Mouse (Mus musculus): ENCODE results near the gene Ifne.
"Not testable (repeated sequence)": the region's sequence is repeated elsewhere in the genome, so short reads cannot be mapped to it uniquely, and the experiment has no call there.

Ifne gene

DNA sequence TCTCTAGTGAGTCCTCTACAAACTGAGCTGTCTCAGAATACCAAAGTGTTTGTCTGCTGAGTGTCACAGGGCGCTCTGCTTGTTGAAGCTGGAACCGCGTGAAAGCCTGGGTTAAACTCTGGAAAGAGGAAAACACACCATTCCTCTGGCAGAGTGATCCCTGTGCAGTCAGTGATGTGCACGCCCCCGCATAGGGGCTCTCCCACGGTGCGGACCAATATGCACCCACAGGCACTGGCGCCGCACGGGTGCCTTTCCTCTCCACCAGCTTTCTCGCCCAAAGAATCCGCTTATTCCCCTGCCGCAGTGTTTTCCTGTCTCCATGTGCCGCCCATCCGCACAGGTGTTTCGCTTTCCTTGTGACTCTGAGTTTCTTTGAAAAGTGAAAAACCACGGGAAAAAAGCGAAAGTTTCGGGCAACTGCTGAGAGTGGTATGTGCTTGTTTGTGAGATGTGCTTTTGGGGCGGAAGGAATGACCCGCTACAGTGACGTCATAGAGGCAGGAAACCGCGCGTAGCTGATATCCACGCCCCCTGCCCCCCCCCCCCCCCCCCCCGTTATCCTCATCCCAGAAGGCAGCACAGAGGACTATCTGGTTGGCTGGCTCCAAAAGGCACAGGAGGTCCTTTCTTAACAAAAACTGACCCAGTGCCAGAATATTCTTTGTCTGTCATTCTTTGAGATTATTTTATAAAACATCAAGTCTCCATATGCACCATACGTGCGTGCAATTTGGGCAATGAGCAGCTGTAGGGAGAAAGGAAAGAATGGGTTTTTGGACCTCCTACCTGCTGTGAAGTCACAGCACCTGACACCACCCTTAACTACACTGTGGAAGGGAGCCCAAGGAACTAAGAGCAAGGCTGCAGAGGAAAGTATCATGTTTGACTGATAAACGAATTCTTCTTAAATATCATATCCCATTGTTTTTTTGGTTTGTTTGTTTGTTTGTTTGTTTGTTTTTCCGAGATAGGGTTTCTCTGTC, 11.8 kb downstream of the Ifne start:
- DNase-seq (ENCODE audit: low spot score in 2 of 2) = peak; percentile 61 to 63

DNA sequence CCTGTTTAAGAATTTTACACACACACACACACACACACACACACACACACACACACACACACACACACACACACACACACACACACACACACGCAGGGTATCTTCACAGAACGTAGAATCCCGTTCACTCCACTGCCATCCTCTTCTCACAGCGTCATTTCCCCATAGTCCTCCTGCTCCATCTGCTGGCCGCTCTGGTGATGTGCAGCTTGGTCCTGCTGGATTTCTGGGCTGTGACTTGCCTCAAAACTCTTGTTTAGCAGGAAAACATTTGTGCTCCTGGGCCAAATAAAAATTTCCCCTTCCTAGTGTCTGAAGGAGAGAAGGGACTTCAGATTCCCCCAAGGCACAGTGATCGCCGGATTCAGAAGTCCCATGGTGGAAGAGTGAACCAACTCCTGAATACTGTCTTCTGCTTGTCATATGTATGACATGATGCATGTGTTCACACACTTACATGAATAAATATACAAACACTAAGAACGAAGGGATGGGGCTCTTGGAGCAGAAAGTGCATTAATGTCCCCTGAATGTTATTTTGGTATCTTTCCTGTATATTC, 12.6 kb downstream of the Ifne start:
- DNase-seq (ENCODE audit: low spot score in 2 of 2) = peak; percentile 71 to 80

DNA sequence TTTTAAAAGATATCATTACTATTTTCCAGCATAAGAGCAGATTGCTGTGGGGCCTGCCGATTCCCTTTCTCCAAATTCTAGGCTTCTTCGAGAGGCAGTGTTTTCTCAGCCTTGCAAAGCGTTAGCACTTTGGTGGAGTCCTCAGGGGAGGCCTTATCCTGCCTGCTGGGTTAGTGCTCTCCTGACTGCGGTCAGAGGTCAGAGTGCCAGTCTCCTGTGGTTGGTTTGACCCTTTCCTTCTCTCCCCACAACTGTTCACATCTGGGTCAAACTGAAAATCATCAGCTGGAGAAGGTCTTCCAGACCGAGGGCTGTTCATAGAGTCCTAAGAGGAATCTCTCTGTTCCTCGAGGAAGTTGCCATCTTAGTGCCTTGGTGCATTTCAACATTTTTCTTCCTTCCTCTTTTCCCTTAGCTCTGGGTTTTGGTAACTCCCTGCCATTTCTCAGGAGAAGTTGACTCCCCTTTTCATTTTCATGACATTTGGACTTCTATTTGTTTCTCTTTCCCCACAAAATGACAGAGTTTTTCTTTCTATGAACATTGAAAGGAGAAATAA, 14.9 kb downstream of the Ifne start:
- DNase-seq (ENCODE audit: low spot score in 2 of 2) = peak; percentile 14 to 30

DNA sequence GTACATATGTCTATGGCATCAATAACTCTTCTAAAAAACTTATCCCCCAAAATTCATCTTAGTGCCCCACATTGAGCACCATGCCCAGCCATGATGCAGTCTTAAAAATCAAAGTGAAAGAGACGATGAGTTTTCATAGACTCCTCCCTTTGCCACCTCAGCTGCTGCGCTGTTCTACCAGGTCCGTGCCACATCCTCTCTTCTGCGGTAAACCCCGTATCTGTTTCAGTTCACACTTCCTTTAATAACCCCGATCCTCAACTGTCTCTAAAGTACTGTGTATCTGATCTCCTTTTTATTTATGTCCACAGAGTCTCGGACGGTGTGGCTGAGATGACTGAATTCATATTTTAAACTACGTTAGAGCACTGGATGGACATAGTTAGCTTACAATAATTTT, 15.4 kb downstream of the Ifne start:
- DNase-seq (ENCODE audit: low spot score in 2 of 2) = peak; percentile 78 to 79

DNA sequence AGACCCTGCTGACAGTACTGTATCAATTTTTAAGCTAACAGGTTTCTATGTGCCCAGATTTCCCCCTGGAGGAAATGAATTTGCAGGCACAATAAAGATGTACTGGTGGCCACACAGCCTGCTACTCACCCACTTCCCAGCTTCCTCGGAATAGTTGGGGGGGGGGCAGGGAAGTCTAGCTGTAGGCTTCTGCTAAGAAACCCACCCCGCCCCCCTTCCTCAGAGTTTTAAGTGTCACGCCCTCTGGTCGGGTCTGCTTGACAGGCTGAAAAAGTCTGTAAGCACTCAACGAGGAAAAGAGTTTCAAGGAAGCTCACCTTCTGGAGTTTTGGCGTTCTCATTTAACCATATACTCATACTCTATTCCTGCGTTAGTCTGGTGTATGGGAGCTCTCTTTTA, 16.7 kb downstream of the Ifne start:
- no peak for DNase-seq (ENCODE audit: low spot score in 2 of 2)

DNA sequence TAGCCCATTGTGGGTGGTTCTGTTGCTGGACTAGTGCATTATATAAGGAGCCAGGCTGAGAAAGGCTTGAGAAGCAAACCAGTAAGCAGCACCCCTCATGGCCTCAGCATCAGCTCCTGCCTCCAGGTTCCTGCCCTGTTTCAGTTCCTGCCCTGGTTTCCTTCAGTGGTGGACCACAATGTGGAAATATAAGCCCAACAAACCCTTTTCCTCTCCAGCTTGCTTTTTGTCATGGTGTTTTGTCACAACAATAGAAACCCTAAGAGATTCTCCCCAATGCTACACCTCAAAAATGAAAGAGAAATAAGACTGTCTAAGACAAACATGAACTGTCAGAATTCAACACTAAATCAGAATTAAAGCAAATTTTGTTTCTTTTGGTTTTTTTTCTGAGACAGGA, 20.8 kb downstream of the Ifne start:
- DNase-seq (ENCODE audit: low spot score in 2 of 2) = no peak

DNA sequence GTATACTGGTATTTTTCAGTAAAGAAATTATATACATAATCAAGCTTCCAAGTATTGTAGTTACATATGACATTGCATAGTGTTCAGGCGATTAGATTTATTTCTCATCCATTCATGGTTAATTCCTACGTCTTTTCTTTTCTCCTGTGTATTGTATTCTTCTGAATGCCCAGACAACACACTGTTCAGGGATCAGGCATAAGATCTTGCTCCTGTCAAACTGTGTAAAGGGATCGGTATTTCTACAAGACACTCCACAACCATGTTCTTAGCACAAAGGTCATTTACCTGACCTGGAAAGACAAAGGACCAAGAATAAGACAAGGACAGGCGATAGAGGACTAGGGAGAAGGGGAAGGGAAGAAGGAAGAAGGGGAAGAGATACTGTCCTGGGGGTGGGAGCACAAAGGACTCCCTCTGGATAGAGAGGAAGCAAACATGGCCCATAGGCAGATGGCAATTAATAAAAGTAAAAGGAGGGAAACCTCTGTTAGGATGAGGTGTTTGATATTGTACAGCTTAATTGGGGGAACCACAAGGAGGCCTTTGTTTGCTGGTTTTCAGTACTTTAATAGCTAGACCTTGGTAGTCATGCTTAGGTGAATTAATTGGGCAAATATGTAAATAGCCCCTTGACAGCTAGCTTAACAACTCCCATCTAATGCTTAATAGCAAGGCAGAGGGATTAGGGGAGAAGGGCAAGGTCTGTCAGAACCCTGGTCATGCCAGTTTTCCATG, 28.8 kb downstream of the Ifne start:
- no peak for DNase-seq (ENCODE audit: low spot score in 2 of 2)

DNA sequence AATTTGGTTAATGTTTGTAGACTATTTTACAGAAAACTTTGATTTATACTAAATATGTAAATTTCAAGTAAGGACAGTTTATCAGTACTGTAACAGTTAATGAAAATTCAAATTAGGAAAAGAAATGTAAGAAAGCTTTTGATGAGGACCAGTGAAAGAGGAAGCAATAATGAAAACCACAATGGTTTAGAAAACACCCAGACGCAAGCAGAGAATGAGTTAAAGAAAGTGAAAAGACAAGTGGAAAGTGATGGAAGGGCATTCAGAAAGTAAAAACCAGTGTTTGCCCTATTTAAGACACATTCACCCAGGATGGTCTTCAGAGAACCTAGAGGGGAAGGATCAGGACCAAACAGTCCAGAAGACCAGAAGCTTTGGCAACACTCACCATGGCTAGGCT, 30.3 kb downstream of the Ifne start, which contains the start of gene Ifna1:
Gene Ifna1 (plus strand): TSS at position 390 of the 400 bp plus-strand sequence.
- no peak for DNase-seq (ENCODE audit: low spot score in 2 of 2)

DNA sequence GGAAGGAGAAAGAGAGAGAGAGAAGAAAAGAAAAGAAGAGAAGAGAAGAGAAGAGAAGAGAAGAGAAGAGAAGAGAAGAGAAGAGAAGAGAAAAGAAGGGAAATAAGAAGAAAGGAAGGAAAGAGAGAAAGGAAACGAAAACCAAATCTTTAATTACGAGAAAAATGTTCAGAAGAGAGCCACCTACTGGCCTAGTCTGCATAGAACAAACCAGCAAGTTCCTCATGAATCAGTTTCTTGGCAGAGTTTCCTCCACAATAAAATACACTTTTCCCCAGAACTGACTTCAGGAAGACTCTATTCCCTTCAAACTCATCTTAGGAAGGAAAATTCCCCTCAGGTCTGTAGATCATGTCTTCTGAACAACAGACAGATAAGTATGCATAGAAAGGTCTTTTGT, 34.7 kb downstream of the Ifne start:
- no peak for DNase-seq (ENCODE audit: low spot score in 2 of 2)

DNA sequence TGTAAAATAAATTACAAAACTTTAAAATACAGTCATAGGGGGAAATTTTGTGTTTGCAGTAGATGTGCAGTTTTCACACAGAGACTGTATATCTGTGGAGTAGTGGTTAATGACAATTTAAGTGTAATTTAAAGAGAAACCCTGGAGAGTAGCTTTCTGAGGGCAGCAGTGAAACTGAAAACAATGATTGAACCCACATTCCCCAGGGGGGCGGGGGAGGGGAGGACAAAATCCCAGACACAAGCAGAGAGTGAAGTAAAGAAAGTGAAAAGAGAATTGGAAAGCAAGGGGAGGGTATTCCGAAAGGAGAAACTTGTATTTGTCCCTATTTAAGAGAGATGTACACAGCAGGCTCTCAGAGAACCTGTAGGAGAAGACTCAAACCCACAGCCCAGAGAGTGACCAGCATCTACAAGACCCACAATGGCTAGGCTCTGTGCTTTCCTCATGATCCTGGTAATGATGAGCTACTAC, 38.5 kb downstream of the Ifne start, which contains the start of gene Ifna4:
Gene Ifna4 (plus strand): TSS at position 424 of the 474 bp plus-strand sequence.
- DNase-seq (ENCODE audit: low spot score in 2 of 2) = no peak

DNA sequence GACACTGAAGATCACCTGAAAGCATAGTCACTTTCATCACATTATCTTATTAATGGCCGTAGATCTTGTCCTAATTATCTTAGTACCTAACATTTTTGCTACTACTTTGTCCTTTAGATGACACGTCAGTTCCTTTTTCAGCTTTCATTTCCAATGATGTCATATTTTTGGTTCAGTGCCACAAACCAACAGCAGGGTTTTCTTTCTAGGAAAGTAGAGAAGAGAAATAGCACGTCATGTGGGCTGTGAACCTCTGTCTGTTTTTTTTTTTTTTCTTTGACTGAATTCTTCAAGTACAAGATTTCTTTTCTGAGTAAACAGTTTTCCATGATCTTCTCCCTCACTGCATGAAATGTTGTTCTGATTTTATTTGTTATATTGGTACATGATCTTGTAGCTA, 39.9 kb downstream of the Ifne start:
- no peak for DNase-seq (ENCODE audit: low spot score in 2 of 2)

DNA sequence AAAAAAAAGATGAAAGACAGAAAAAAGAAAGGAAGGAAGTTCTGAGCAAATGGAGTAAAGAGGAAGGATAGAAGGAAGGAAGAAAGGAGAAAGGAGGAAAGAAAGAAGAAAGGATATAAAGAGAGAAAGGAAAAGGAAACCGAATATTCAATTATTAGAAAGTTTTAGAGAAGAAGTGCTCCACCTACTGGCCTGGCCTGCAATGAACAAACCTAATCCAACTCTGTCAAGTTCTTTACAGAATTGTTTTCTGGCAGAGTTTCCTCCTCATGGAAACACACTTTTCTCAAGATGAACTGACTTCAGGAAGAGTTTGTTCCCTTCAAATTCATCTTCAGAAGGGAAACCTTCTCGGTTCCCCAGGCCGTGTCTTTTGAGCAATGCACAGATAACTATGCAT, 41.2 kb downstream of the Ifne start:
- DNase-seq (ENCODE audit: low spot score in 2 of 2) = no peak

DNA sequence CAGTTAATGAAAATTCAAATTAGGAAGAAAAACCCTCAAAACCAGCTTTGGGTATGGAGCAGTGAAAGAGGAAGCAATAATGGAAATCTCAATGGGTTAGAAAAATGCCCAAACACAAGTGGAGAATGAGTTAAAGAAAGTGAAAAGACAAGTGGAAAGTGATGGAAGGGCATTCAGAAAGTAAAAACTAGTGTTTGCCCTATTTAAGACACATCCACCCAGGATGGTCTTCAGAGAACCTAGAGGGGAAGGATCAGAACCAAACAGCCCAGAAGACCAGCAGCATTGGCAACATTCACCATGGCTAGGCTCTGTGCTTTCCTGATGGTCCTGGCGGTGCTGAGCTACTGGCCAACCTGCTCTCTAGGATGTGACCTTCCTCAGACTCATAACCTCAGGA, 44.8 kb downstream of the Ifne start, which contains the start of gene Ifna5:
Gene Ifna5 (plus strand): TSS at position 301 of the 400 bp plus-strand sequence.
- not testable (repeated sequence) for DNase-seq (ENCODE audit: low spot score in 2 of 2)

DNA sequence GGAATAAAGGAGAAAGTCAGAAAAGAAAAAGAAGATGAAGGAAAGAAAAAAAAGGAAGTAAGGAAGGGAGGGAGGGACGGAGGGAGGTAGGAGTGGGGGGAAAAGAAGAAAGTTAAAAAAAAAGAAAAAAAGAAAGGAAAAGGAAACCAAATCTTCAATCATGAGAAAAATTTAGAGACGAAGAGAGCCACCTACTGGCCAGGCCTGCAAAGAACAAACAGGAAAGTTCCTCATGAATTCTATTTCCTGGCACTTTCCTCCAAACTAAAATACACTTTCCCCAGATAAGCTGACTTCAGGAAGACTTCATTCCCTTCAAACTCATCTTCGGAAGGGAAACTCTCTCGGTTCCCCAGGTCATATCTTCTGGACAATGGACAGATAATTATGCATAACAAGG, 49.5 kb downstream of the Ifne start:
- DNase-seq (ENCODE audit: low spot score in 2 of 2) = peak in 1 of 2 experiments; percentile 24
